Mouse (Mus musculus) cerebellum, adult 2 months (tissue): Measurements from ENCODE around the gene Tsg101. TPM values are rescaled to one million over a fixed set of nuclear protein-coding genes. Genes with fewer than 3 reads are reported as not detected.

Experiments used
- DNase-seq, 2 experiments: peaks; one replicate each; pipeline ENCODE4 v3.0.0; 2021
- H3K27ac ChIP-seq: fragments of 200-500 bp; 2 replicates; pipeline ENCODE4 v1.5.1; 2012; ENCODE audit warnings: low read length, control low read depth, inconsistent platforms; ENCODE audit not compliant: insufficient read depth
- H3K27me3 ChIP-seq: fragments of 200-500 bp; 2 replicates; pipeline ENCODE4 v1.6.1; 2012; ENCODE audit warnings: inconsistent platforms, mild to moderate bottlenecking, low read length, moderate library complexity; ENCODE audit not compliant: control insufficient read depth, insufficient read depth
- H3K4me1 ChIP-seq: fragments of 200-500 bp; 2 replicates; pipeline ENCODE4 v1.6.1; 2011; ENCODE audit warnings: low read length; ENCODE audit not compliant: control insufficient read depth, insufficient read depth
- H3K4me3 ChIP-seq: fragments of 200-500 bp; replicated peaks from 2 replicates; pipeline ENCODE3; 2011; ENCODE audit warnings: mild to moderate bottlenecking, low read depth, low read length, control low read depth; ENCODE audit not compliant: insufficient read depth
- CTCF ChIP-seq: fragments of 200-500 bp; IDR thresholded peaks from 2 replicates; pipeline ENCODE4 v1.5.1; 2011; ENCODE audit warnings: low read depth, mild to moderate bottlenecking, control low read depth, low read length, moderate library complexity, borderline replicate concordance; ENCODE audit not compliant: insufficient read depth
- POLR2A ChIP-seq: fragments of 200-500 bp; IDR thresholded peaks from 2 replicates; pipeline ENCODE4 v1.6.1; 2011; ENCODE audit warnings: low read length, control low read depth, borderline replicate concordance; ENCODE audit not compliant: insufficient read depth
- WGBS: fragments of 180-500 bp; shearing (Covaris S2); methylation state at CpG from one replicate; pipeline ENCODE4 v1.1.7; 2018; 5-methylcytosine and 5-hydroxymethylcytosine counted together
- polyA plus RNA-seq: library from polyadenylated mRNA; depleted of rRNA; stranded (reverse); fragments of >200 nt; gene quantifications from 2 replicates; pipeline ENCODE4 v1.2.3, GENCODE M21; 2012; rRNA removed

Gene Tsg101
- polyA plus RNA-seq, 1 experiment: 87.8 TPM

DNA sequence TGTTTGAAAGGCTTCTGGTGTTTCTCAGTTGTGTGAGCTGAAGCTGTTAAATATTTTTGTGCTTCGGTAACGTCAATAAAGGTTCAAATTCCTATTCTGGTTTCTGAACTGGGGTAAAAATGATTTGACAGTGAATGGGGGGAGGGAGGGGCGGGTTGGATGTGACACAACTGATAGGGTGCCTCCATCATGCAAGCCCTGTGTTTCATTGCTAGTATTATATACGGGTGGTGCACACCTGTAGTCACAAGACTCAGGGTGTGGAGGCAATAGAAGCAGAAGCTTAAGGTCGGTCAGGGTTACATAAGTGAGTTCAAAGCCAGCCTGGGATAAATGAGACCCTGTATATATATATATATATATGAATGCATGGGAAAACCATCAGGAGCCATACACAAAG lies 79.9 kb downstream of the Tsg101 start:
- WGBS: 91% methylated on average over 5 of the region's 5 CpGs
- peak overlapping the region; percentile 90; the same call in 1 of the 2 replicates for H3K27ac ChIP-seq
- TF ChIP-seq POLR2A: no peak
- TF ChIP-seq CTCF: no peak
- DNase-seq: no peak
- H3K4me3 ChIP-seq: no peak overlapping the region
- H3K4me1 ChIP-seq: peaks cover 14% of the 10 kb centered on the region
- no peaks in the 10 kb centered on the region for H3K27me3 ChIP-seq

DNA sequence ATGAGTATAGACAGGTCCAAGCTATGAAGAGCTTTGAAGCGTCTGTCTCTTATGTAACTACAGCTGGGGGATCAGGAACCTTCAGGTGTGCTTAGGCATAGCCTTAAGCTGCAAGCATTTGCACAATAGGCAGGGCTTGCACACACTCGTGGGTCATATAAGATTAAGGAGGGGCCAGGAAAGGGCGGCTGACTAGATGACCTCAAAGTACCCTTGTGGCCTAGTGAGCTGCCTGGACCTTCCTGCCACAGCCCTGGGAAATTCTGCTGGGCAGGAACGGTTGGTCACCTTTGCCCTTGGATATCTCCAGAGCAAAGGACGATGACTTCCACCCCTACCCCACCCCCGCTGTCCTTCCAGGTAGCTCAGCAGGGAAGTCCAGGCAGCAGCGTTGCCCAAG lies 80.3 kb downstream of the Tsg101 start:
- H3K4me1 ChIP-seq: peaks cover 14% of the 10 kb centered on the region
- TF ChIP-seq POLR2A (no peak), CTCF (no peak)
- H3K4me3 ChIP-seq: no peak overlapping the region
- WGBS: 31% methylated on average over 7 of the region's 7 CpGs
- peak overlapping the region; percentile 90 for H3K27ac ChIP-seq
- peak in 1 of 2 experiments; percentile 29 for DNase-seq
- H3K27me3 ChIP-seq: no peaks in the 10 kb centered on the region

Other genes starting within 250 kb of the Tsg101 start
- gene Tph1, start 247.4 kb downstream of the Tsg101 start, polyA plus RNA-seq: 0.10 TPM in 1 of 2 replicates, not detected in the other
- gene Saal1, start 209.3 kb downstream of the Tsg101 start, polyA plus RNA-seq: 12.4 and 13.7 TPM in 2 replicates
- not detected in 2 replicates for gene Saa3, start 204.3 kb downstream of the Tsg101 start, polyA plus RNA-seq
- not detected in 2 replicates for gene Saa4, start 187.4 kb downstream of the Tsg101 start, polyA plus RNA-seq
- gene Saa1, start 177.0 kb downstream of the Tsg101 start, polyA plus RNA-seq: 0.15 TPM in 1 of 2 replicates, not detected in the other
- gene Saa2, start 168.2 kb downstream of the Tsg101 start, polyA plus RNA-seq: 0.19 TPM in 1 of 2 replicates, not detected in the other
- 20.8 and 21.7 TPM in 2 replicates for gene Hps5, start 123.9 kb downstream of the Tsg101 start, polyA plus RNA-seq
- gene Gtf2h1, start 123.9 kb downstream of the Tsg101 start, polyA plus RNA-seq: 33.2 and 33.8 TPM in 2 replicates
- gene Ldha, start 78.5 kb downstream of the Tsg101 start, polyA plus RNA-seq: 209 and 227 TPM in 2 replicates
- gene Ldhc, start 58.8 kb downstream of the Tsg101 start, polyA plus RNA-seq: not detected in 2 replicates
- 7.4 and 8.0 TPM in 2 replicates for gene Uevld, start 38.6 kb upstream of the Tsg101 start, polyA plus RNA-seq
- not detected in 2 replicates for gene Gm9999, start 63.6 kb upstream of the Tsg101 start, polyA plus RNA-seq
- gene Spty2d1, start 88.4 kb upstream of the Tsg101 start, polyA plus RNA-seq: 11.2 and 11.3 TPM in 2 replicates
- gene Tmem86a, start 130.6 kb upstream of the Tsg101 start, polyA plus RNA-seq: 18.1 and 19.0 TPM in 2 replicates
- gene Ptpn5, start 213.7 kb upstream of the Tsg101 start, polyA plus RNA-seq: 47.4 and 61.1 TPM in 2 replicates